Mouse (Mus musculus) cerebellum, adult 2 months (tissue): ENCODE results near the gene Pld5.

ENCODE experiments used
- CTCF ChIP-seq: fragments of 200-500 bp; IDR thresholded peaks from 2 replicates; pipeline ENCODE4 v1.5.1; 2011; ENCODE audit warnings: low read depth, mild to moderate bottlenecking, control low read depth, low read length, moderate library complexity, borderline replicate concordance; ENCODE audit not compliant: insufficient read depth
- POLR2A ChIP-seq: fragments of 200-500 bp; IDR thresholded peaks from 2 replicates; pipeline ENCODE4 v1.6.1; 2011; ENCODE audit warnings: low read length, control low read depth, borderline replicate concordance; ENCODE audit not compliant: insufficient read depth

GRCm38 (mm10) chr1:176310174-176310573, 35.1 kb upstream of the Pld5 start:
- TF ChIP-seq CTCF (no peak), POLR2A (no peak)
